Mouse (Mus musculus) ES-Bruce4 (cell line): ENCODE measurements around the gene Ifi206.

Source experiments
- CTCF ChIP-seq: IDR thresholded peaks from one replicate; pipeline ENCODE4 v1.8.1; 2011; ENCODE audit warnings: low read depth, low read length
- POLR2A ChIP-seq: IDR thresholded peaks from one replicate; pipeline ENCODE4 v1.8.1; 2011; ENCODE audit warnings: low read length; ENCODE audit not compliant: insufficient read depth

DNA sequence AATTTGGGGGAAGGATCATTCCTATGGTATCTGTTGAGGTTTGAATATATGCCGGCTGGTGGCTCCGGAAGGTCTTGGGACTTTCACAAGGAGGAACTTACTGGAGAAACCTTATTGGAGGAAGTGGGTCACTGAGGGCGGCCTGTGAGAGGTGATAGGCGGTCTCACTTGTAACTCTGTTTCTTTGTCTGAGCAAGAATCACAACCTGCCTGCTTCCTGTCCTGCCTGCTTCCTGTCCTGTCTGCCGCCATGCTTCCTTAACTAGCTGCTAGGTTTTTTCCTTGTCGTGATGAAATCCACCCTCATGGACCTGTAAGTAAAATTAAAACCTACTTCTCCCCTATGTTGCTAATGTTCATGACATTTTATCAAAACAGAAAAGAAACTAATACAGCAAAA lies 70.5 kb downstream of the Ifi206 start:
- TF ChIP-seq POLR2A (peak; percentile 52), CTCF (no peak)
